Mouse (Mus musculus) cerebral cortex, adult 2 months (tissue): Measurements from ENCODE around the gene Kcnq2.

ENCODE experiments used
- WGBS: fragments of 180-500 bp; shearing (Covaris S2); methylation state at CpG from one replicate; pipeline ENCODE4 v1.1.7; 2018; 5-methylcytosine and 5-hydroxymethylcytosine counted together

Gene Kcnq2

DNA sequence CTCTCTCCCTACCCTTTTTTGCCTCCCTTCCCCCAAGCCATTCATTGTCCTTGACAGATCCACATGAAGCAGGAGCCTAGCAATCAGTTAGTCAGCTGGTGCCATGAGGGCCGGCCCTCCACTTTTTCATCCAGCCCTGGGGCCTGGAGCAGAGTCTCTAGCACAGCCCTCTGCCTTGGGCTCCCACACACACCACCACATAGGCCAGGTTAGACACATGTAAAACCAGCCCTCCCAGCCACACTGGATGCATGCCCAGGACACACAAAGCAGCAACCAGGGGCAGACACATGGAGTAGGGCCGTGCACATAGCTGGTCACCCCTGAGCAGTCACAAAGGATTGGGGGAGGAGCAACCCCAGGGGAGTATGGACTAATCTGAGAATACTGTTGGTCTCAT is 32.9 kb downstream of the Kcnq2 start:
- WGBS = 45% methylated on average over 2 of the region's 2 CpGs

DNA sequence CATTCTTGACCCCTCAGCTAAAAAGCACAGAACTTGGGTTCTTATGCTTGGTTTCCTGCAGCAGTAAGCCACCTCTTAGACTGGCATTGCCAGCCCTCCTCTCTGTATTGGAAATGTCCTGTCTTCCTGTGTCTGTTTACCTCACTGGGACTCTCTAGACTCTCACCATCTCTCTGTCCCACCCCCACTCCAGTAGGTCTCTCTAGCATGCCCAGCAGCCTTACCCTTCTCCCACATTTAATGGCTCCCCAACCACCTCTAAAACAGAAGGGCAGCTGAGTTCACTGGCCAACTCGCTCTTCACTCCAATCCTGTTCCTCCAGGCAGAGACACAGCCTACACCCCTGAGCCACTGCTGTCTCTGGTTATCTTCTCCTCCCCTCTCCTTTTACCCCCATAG is 33.5 kb downstream of the Kcnq2 start:
- WGBS = 72% methylated on average over 1 of the region's 1 CpGs

DNA sequence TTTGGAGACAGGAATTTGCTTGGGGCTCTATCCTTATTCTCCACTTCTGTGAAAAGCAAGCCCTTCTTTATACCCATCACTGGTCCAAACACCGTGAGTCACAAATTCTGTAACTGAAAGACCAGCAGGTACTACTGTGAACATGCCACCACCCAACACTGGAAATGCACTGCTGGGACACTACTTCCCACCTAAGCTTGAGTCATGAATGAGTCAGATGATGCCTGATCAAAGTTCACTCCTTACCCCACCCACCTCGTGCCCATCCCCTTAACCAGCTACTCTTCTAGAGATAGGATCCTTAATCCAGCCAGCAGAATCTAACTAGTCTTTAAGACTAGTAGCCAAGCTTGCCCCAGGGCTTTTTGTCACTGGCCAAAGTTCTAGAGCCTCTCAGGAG is 35.0 kb downstream of the Kcnq2 start:
- 58% methylated on average over 2 of the region's 2 CpGs for WGBS

DNA sequence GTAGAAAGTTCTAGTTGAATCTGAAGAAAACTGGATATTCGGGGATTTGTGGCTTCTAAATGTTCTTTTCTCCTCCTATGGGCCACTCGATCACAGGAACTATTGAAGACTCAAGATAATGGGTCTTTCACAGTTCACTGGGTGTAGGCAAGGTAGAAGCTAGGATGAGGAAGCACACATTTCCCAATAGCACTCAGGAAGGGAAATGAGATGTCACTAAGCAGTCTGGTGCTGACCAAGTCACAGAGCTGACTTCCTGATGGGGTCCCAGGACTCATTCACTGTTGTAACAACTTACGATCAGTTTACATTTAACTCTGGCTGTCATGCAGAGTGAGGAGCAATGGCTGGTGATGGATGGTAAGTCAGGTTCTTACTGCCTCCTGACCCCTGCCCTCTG is 45.0 kb downstream of the Kcnq2 start:
- 87% methylated on average over 3 of the region's 3 CpGs for WGBS

DNA sequence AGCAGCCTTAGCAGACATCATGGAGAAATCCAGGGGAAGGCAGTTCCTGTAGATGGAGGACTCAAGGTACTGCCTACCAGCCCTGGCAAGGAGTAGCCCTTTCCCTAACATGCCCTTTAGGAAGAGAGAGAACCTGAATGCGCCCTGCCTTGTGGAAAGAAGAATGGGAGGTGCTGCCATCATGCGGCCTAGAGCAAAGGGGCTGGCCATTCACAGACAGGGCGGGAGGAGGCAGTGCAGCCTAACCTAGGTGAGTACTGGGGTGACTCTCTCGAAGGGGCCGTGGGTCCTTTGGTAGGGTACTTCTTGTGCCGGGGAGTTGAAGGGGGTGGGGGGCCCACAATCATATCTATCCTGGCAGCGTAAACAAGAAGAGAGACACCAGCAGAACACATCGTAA is 50.1 kb downstream of the Kcnq2 start:
- WGBS = 64% methylated on average over 8 of the region's 8 CpGs

DNA sequence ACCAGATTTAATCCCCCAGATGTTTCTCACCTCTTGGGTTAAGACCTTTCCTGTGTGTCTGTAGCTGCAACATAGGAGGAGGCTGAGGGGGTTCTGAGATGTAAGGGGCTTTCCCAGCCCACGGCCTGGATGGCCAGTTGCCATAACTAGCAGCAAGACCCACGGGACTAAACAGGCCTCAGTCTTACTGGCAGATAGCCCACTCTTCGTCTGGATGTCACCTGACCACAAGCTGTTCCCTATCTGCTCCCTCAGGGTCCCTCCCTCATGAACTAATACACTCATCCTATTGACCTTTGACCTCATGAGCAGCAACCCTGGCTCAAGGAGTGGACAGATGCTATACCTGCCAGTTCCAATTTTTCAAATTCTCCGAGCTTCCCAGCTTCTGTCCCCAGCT is 51.2 kb downstream of the Kcnq2 start:
- WGBS = 42% methylated on average over 4 of the region's 4 CpGs

DNA sequence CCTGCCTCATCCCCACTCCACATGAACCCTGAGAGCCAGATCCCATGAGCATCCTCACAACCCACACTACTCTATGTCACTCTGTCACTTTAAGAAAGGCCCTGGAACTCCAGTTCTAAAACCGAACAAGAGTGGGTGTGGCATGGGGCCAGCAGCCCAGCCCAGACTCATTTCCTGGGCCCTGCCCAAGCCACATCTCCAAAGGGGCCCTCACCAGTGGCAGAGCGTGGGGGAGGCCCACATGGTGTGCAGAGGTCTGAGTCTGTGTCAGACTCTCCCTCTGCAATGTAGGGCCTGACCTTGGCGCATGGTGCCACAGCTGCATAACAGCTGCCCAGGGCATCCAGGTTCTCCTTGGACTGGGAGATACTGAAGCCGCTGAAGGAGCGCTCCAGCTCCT is 54.2 kb downstream of the Kcnq2 start:
- WGBS = 52% methylated on average over 5 of the region's 5 CpGs

DNA sequence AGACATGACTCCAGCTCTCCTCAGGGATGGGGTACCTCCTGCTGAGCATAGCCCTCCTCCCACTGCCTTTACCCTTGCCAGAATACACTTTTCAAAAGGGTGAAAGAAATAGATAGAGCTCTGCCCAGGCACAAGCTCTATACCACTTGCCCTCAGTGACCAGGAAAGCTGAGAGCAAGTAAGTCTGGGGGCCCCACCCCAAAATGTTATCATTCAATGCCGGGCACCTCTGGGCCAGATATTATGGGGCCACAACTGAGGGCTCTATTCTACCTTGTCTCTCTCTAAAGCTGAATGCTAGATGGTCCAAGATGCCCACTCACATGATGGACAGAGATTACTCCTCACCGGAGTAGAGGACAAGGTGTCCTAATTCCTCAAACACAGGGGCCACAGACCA is 55.6 kb downstream of the Kcnq2 start:
- WGBS = 86% methylated on average over 2 of the region's 2 CpGs

DNA sequence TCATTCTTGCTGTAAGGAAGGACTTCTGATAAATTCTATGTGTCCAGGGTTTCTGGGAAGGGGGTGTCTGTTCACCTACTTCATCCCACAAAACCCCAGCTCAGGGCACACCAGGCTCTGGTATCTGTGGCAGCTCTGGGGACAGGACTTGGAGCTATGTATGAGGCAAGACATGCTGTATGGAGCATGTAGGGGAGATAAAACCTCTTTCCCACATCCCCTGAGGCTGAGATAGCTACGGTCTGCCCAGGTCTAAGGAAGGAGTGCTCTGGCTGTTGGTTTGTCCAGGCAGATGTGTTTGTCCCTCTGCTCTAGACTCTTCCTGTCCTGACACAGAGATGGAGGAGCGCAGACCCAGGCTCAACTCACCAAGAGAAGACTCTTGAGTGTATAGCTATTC is 56.2 kb downstream of the Kcnq2 start:
- WGBS = 98% methylated on average over 2 of the region's 2 CpGs

DNA sequence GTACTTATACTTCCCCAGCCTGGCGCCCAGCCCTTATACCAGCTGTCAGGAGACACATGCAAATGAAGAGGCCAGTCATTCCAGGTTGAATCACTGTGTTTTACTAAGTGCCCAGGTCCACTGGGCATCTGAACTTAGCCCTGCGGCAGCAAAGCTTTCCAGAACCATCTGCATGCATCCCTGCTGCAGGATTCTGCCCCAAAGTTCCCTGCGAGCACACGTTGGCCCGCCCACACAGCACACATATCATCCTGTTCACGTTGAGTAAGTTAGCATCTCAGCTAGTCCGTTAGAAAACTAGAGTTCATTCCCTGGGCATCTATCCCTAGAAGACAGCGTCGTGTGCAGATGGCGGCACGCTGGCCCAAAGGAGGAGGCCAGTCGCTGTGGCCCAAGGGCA is 59.6 kb downstream of the Kcnq2 start:
- WGBS = 63% methylated on average over 12 of the region's 12 CpGs

DNA sequence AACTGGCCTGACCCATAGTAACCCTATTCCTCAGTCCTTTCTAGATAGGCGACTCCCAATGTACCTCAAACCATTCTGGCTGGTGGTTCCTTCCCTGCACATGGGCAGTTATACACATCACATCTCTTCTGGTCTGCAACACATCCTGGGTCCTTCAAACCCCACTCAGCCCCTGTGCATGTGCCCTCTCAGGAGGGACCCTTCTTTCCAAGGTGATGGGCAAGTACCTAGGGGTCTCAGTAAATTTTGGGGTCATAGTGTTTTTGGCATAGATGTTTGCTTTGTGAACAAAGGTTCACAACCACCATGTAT is 62.7 kb downstream of the Kcnq2 start:
- WGBS = 0% methylated on average over 1 of the region's 1 CpGs

DNA sequence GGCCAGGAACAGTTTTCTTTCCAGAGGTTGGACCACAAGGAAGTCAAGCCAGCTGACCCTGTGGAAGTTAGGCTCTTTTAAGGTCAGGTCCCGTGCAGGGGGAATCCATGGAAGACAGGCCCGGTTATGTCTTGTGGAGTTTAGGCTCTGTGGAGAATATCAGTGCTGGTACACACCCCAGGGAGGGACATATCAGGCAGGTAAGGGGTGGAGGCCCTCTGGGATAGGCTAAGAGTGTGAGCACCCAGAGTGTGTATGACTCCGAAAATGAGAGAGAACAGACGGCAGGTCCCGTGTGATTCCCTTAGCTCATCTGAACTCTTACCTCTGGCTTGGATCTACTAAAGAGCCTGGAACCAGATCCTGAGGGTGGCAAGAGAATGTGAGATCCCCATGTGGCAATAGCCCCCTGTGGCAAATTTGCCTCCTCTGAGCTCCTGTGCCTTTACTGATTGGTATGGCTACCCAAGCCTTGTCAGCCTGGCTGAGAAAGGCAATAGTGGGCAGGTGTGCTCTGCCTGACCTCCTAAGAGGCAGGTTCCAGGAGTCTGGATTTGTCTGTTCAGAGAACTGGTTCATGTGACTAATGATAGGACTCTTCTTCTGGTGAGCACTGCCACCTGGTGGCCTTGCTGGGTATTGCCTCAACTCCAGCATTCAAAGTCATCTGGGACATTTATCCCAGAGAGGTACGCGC is 63.2 kb downstream of the Kcnq2 start:
- WGBS = 46% methylated on average over 7 of the region's 7 CpGs

DNA sequence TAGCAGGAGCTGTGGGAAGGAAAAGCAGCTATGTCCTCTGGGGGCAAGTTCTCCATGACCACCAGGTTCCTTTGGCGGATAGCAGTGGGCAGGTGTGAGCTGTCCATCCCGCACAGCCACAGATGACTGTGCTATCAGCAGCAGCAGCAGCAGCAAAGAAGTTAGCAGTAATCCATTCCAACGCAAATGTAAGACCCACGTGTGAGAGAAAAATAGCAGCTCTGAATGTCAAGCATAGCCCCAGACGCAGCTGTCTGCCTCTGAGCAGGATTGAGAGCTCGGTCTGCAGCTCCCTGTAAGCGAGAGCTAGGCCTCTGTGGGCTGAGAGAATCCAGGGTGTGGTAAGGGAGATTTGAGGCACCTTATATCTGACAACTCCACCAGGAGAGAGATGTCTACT is 65.0 kb downstream of the Kcnq2 start:
- WGBS = 30% methylated on average over 7 of the region's 7 CpGs

DNA sequence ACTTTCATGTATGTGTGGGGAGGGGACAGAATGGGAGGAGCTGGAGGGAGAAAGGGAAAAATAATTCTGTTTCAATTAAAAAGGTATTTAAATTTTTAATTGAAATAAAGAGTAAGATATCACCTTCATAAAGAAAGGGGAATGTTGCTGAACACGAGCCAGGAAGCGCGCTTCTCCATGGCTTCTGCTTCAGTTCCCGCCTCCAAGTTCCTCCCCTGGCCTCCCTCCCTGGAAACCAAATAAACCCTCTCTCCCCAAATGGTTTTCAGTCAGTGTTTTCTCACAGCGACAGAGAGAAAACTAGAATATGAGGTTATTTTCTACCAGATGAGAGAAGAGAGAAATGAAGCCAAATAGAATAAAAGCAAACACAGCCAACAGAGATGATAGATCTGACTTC is 66.6 kb downstream of the Kcnq2 start:
- 31% methylated on average over 5 of the region's 5 CpGs for WGBS

DNA sequence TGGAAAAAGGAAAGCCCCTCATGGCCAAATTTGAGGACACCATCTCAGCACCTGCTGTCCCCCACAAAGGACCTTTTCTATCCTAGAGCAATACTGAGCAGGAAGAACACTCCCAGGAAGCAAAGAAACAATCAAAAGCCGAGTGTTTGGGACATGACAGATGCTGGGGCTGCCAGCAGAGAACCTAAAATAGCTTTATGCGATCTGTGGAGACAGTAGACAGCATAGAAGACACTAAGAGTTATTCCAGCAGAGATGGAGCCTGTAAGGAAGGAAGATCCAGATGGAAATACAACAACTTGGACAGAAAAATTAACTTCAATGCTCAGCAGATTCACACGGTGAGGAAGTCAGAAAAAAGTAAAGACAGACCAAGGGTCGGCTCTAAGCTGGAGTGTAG is 69.3 kb downstream of the Kcnq2 start:
- 18% methylated on average over 4 of the region's 4 CpGs for WGBS

DNA sequence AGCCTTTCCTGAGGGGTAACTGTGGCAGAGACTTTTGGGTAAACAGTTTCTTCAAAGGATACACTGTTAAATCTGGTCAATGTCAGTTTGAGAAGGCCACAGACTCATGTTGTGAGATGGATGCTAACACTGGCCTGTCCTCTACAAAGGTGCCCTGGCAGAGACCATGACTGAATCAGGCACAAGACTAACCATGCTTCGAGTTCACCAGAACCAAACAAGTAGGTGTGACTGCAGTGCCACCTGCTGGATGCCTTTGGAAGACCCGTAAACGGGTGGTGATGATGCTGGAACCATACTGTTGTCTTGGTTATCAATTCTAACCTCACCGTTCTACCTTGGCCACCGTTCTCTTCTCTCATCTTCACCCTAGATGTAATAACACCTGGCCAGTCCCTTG is 75.0 kb downstream of the Kcnq2 start:
- 9% methylated on average over 5 of the region's 5 CpGs for WGBS

DNA sequence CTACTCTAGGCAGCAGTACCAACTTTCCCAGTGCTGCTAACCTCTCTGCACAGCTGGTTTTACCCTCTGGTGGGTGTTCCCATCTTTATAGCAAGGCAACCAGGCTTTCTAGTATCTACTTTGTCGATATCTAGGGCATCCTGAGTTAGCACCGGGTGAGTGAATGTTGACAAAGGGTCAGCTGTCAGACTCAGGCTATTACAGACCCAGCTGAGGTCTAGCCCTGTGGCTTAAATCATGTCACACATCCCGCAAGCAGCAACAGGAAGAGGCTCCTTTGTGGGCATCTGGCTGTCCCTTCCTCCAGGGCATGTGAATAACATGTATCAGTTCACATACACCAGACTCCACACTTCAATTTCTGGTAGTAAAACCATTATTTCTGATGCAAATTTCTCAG is 76.9 kb downstream of the Kcnq2 start:
- 67% methylated on average over 3 of the region's 3 CpGs for WGBS

DNA sequence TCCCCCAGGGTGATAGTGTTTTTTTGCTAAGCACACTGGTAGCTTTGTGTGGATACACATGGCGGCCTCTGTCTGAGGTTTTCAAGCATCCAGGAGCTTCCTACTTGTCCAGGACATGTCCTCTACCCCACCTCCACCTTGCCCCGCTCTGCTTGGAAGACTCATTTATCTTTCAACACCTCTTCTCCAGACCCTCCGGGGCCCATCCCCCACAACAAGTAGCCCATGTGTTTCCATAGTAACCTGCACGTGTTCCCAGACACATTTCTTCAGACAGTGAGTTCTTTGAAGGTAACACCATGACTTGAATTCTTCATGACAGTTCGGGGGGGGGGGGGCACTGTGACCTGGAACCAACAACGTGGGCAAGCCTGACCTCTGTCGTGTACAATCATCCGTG is 77.8 kb downstream of the Kcnq2 start:
- WGBS = 47% methylated on average over 8 of the region's 8 CpGs

DNA sequence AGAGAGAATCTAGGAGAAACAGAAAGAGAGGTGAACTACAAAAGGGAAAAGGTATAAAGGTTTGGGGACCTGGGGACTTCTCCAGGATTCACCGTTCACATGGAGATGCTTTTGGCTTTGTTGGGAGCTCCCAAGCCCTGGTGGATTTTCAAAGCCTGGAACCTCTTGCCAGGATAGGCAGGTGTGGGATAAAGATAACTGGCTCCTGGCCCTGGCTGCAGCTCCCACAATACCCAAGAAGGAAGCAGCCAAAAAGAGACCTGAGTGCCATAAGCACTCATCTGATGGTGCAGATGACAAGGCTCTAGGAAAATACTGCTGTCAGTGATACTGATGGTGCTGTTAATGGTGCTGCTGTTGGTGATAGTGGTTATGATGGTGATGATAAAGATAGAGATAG is 82.9 kb downstream of the Kcnq2 start:
- WGBS = 72% methylated on average over 1 of the region's 1 CpGs

DNA sequence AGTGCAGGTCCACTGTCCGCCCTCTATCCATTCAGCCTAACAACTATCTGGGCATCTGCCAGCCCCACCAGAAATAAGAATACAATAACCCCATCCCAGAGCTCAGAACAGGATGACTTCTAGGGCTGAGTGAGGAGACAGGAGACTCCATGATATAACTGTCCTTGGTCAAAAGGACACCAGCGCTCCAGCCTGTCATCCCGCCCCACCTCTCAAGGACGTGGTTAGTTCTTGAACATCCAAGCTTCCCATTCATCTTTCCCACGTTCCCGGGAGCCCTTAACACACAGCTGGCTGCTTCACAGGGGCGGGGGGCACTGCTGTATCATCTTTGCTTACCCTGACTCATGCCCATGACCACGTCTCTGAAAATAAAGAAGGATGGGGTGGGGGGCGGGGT is 86.1 kb downstream of the Kcnq2 start:
- 84% methylated on average over 9 of the region's 9 CpGs for WGBS

DNA sequence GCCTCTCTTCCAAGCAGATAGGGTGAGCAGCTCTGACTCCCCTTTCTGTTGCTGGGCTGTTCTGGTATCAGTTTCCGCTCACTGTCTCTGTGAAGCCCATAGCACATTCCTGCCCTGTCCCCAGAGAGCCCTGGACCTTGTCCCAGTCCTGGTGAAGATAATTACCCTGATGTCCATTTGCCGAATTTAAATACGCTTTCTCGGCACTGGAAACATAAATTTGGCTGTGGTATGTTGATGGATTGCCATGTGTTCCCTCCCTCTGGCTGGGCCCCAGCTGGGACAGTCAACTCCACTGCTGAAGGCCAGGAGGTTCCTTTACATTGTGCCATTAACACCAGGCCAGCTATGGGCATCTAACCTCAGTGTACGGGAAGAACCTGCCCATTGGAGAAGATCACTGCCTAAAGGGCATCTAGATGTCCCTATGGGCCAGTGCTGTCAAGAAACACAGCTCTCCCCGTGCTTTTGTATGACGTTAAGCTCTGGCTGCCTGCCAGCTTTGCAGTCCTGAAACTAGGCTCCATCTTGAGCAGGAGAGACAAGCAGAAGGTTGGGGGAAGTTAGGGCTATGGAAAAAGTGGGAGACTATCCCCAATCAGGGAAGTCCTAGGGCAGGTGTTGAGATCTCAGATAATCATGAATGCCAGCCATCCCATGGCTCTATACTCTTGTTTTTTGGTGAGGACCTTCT is 86.7 kb downstream of the Kcnq2 start:
- 56% methylated on average over 7 of the region's 7 CpGs for WGBS

DNA sequence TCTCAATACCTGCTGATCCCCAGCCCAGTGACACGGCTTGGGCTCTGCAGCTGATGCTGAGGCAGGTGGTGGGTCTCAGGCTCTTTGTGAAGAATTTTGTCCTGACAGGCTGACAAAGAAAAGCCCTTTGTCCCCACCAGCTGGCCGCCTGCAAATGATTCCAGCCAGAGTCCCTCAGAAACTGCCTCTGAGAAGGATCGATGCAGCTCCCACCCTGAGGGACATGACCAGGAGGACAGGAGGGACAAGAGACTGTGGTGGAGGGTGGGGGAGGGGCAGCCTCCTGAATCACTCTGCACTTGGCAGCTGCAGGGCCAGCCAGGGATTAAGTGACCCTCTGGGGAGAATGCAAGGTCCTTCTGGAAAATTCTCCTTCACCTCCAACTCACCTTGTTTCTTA is 91.1 kb downstream of the Kcnq2 start:
- 60% methylated on average over 3 of the region's 3 CpGs for WGBS

DNA sequence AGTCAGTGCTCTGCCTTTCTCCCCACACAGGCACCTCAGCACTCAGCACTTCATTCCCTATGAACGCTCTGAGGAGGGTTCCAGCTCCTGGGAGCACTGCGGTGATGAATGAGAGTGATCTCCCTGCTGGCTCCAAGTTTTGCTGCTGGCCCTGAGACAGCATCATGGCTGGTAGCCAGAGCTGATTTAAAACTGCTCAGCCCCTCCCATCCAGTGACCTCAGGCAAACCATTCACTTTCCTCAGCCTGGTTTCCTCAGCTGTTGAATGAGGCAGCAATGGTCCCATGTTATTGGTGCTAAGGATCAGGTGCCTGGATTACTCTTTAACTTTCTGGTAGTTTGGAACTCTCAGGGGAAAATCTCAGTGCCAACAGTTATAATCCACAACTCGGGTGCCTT is 91.7 kb downstream of the Kcnq2 start, which contains the start of gene Chrna4:
Gene Chrna4, minus strand, starts transcription at position 110 of the 400 bp plus-strand sequence.
- WGBS = 56% methylated on average over 3 of the region's 3 CpGs

DNA sequence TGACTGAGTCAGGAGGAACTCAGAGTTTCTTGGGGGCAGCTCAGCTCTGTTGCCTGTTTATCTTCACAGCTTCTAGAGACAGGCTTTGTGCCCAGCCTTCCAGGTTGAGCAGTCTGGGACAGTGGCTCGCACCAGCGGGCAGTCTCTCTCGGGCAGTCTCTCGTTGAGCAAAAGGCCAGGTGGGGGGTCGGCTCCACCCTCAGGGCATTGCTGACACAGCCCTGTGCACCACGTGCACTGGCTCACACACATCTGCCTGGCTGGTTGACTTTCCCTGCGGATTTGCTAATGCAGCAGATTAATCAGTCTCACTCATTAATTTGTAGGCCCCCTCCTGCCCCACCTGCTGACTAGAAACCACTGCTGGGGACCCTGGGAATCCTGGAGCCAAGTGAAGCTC is 93.2 kb downstream of the Kcnq2 start:
- WGBS = 60% methylated on average over 7 of the region's 7 CpGs
